Mouse (Mus musculus) hindbrain, embryonic 16.5 days (tissue): ENCODE measurements around the gene Clec4f. TPM values are rescaled to one million over a fixed set of nuclear protein-coding genes. Genes with fewer than 3 reads are reported as not detected.

Experiments used
- ATAC-seq: fragments of 200-750 bp; cut with Nextera tagmentation; 2 replicates; pipeline ENCODE4 v1.8.0; 2017; ENCODE audit warnings: moderate TSS enrichment, moderate library complexity
- H3K27ac ChIP-seq: fragments of 300-500 bp; sonication (generic); 2 replicates; pipeline ENCODE4 v1.5.1; 2014; ENCODE audit warnings: low read depth, mild to moderate bottlenecking, control low read depth, low read length, moderate library complexity
- H3K27me3 ChIP-seq: fragments of 300-500 bp; sonication (generic); replicated peaks from 2 replicates; pipeline ENCODE4 v1.6.1; 2014; ENCODE audit warnings: low read length; ENCODE audit not compliant: control insufficient read depth, insufficient read depth
- H3K36me3 ChIP-seq: fragments of 300-500 bp; sonication (generic); 2 replicates; pipeline ENCODE4 v1.6.1; 2014; ENCODE audit warnings: mild to moderate bottlenecking, low read length, moderate library complexity, mixed read lengths; ENCODE audit not compliant: control insufficient read depth, insufficient read depth
- H3K4me1 ChIP-seq: fragments of 300-500 bp; sonication (generic); 2 replicates; pipeline ENCODE4 v1.6.1; 2014; ENCODE audit warnings: low read depth, low read length; ENCODE audit not compliant: control insufficient read depth, insufficient read depth
- H3K4me2 ChIP-seq: fragments of 300-500 bp; sonication (generic); 2 replicates; pipeline ENCODE4 v1.6.1; 2014; ENCODE audit warnings: mild to moderate bottlenecking, low read length, control low read depth, moderate library complexity
- H3K4me3 ChIP-seq: fragments of 300-500 bp; sonication (generic); 2 replicates; pipeline ENCODE4 v1.5.1; 2014; ENCODE audit warnings: mild to moderate bottlenecking, low read length, control low read depth, moderate library complexity
- H3K9ac ChIP-seq: fragments of 300-500 bp; sonication (generic); 2 replicates; pipeline ENCODE4 v1.6.1; 2014; ENCODE audit warnings: low read depth, mild to moderate bottlenecking, control low read depth, low read length, moderate library complexity
- H3K9me3 ChIP-seq: fragments of 300-500 bp; sonication (generic); 2 replicates; pipeline ENCODE4 v1.6.1; 2014; ENCODE audit warnings: mild to moderate bottlenecking, low read length, moderate library complexity; ENCODE audit not compliant: control insufficient read depth
- WGBS: fragments of 180-500 bp; shearing (Covaris S2); extraction: QIAGEN DNeasy Blood & Tissue Kit; methylation state at CpG from one replicate; pipeline ENCODE4 v1.1.7; 2014; 5-methylcytosine and 5-hydroxymethylcytosine counted together
- polyA plus RNA-seq: library from polyadenylated mRNA; unstranded; fragments of >200 nt; fragmentation: Nextera tagmentation; extraction: Ambion mirVana; gene quantifications from 2 replicates; pipeline ENCODE4 v1.2.1, GENCODE M21; 2015

Gene Clec4f
- polyA plus RNA-seq, 1 experiment from 2014 or later = not detected

DNA sequence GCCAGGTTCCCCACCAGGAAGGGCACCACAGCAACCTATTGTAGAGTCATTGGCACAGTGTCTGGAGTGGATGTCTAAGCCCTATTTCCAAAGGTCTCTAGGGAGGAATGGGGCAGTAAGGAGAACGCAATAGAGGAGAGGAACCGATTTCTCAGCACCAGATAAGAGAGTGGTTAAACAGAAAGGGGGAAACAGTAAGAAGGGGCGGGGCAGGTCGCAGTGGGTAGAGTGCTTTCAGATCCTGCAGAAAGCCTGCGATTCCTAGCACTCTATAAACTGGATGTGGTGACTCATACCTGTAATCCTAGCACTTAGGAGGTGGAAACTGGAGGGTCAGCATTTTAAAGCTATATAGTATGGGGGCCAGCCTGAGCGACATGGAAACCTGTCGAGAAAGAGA, 40.7 kb upstream of the Clec4f start:
- Histone ChIP-seq H3K4me1 (no peaks in the 10 kb centered on the region), H3K27me3 (peaks cover 84% of the 10 kb centered on the region)
- 2% methylated on average over 7 of the region's 7 CpGs for WGBS

DNA sequence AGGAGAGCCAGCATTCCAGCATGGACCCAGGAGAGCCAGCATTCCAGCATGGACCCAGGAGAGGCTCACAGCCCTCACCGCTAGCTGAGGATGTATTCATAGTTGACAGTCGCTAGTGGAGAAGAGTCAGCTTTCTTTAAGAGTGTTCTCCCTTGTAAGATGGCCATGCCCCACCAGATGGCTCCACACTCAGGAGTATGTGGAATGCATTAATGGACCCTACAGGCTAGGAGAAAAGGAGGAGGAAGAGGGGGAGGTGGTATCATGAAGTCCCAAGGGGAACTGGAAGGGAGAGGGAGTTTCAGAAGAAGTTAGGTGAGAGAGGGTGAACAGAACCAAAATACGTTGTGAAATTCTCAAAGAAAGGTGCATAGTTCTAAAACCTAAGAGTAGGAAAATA, 39.7 kb upstream of the Clec4f start:
- no peaks in the 10 kb centered on the region for H3K9me3 ChIP-seq
- WGBS = 9% methylated on average over 3 of the region's 3 CpGs
- no peaks in the 10 kb centered on the region for H3K36me3 ChIP-seq
- H3K9ac ChIP-seq = no peak overlapping the region
- no peak for ATAC-seq
- H3K4me3 ChIP-seq = no peak overlapping the region
- H3K4me2 ChIP-seq = no peak overlapping the region
- no peaks in the 10 kb centered on the region for H3K4me1 ChIP-seq
- H3K27ac ChIP-seq = no peak overlapping the region
- peaks cover 89% of the 10 kb centered on the region for H3K27me3 ChIP-seq

More for the DNA sequence above, 40.7 kb upstream of the Clec4f start:
- no peak overlapping the region for H3K4me2 ChIP-seq
- H3K36me3 ChIP-seq = no peaks in the 10 kb centered on the region
- H3K9ac ChIP-seq = no peak overlapping the region
- no peak overlapping the region for H3K4me3 ChIP-seq
- no peaks in the 10 kb centered on the region for H3K9me3 ChIP-seq
- H3K27ac ChIP-seq = no peak overlapping the region
- ATAC-seq = no peak

DNA sequence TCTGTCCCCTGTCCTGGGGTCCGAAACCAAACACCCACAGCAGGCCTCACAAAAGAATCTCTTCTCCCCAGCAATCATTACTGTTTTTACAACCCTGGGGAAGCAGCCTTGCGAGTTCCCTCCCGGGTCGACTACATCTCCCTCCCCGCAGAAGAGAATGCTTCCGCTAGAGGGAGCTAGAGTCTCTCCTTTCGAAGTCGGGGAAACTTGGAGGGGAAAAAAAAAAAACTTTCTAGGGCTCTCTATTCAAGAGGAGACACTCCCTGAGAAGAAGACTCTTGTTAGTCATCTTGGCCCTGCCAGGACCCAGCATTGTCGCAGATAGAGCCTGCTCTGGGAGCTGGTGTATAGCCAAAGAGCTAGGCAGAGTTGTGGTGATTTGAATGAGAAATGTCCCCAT, 37.8 kb upstream of the Clec4f start:
- no peaks in the 10 kb centered on the region for H3K4me1 ChIP-seq
- no peaks in the 10 kb centered on the region for H3K9me3 ChIP-seq
- no peak overlapping the region for H3K27ac ChIP-seq
- ATAC-seq = no peak
- WGBS = 0% methylated on average over 9 of the region's 9 CpGs
- peaks cover 86% of the 10 kb centered on the region for H3K27me3 ChIP-seq
- no peak overlapping the region for H3K4me2 ChIP-seq
- H3K36me3 ChIP-seq = no peaks in the 10 kb centered on the region
- H3K9ac ChIP-seq = no peak overlapping the region
- no peak overlapping the region for H3K4me3 ChIP-seq

DNA sequence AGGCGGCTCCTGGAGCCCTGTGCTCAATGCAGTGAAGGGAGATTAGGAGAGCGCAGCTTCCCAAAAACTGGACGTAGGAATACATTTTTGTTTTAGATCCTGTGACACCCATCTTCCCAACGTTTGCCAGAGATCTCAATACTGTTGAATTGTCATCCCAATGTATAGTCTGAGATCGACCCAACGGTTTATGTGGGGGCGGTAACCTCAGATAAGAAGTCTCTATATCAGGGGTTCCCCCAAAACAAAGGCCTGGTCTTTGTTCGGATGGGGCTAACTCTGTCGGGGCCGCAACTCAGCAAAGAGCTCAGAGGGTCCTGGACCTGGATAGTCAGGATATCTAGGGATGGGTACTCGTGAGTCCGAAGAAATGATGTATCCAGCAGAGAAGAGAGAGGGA, 37.0 kb upstream of the Clec4f start:
- no peaks in the 10 kb centered on the region for H3K36me3 ChIP-seq
- H3K27me3 ChIP-seq = peaks cover 78% of the 10 kb centered on the region
- H3K4me3 ChIP-seq = no peak overlapping the region
- H3K27ac ChIP-seq = no peak overlapping the region
- no peaks in the 10 kb centered on the region for H3K9me3 ChIP-seq
- no peak overlapping the region for H3K9ac ChIP-seq
- no peak for ATAC-seq
- H3K4me1 ChIP-seq = no peaks in the 10 kb centered on the region
- WGBS = 1% methylated on average over 12 of the region's 12 CpGs
- no peak overlapping the region for H3K4me2 ChIP-seq

DNA sequence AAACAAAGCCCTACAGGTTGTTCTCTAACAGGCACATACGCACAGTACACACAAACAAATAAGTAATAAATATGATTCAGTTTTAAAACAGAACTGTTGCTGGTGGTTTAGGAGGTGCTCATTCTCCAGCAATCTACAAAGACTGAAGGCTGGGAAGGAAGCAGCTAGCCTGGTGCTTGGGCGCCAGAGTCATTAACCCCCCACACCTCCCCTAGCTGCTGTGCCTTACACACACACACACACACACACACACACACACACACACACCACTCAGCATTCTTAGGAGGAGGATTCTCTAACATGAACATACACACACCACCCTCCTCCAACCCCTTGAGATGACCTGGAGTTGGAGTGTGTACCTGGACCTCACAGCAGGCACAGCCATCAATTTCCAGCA, 34.9 kb upstream of the Clec4f start:
- Histone ChIP-seq H3K4me2 (no peak overlapping the region), H3K27me3 (peaks cover 61% of the 10 kb centered on the region), H3K9me3 (no peaks in the 10 kb centered on the region), H3K4me3 (no peak overlapping the region), H3K4me1 (no peaks in the 10 kb centered on the region), H3K36me3 (no peaks in the 10 kb centered on the region), H3K9ac (no peak overlapping the region), H3K27ac (no peak overlapping the region)
- no peak for ATAC-seq
- 71% methylated on average over 2 of the region's 2 CpGs for WGBS

DNA sequence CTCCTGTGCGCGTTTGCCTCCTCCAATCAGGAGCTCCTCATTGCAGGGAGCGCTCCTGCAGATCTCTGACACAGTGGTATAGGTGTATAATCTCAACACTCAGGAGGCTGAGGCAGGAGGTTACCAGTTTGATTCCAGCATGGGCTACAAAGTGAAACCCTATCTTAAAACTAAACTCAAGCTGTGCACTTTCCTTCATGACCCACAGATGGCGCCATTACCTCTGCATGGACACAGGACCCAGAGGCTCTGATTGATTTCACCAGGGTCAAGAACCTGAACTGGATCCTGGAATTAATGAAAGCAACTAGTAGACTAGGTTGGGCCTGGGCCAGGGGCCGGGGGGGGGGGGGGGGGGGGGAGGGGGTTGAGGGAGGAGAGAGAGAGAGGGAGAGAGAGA, 34.3 kb upstream of the Clec4f start:
- Histone ChIP-seq H3K4me3 (no peak overlapping the region), H3K36me3 (no peaks in the 10 kb centered on the region)

DNA sequence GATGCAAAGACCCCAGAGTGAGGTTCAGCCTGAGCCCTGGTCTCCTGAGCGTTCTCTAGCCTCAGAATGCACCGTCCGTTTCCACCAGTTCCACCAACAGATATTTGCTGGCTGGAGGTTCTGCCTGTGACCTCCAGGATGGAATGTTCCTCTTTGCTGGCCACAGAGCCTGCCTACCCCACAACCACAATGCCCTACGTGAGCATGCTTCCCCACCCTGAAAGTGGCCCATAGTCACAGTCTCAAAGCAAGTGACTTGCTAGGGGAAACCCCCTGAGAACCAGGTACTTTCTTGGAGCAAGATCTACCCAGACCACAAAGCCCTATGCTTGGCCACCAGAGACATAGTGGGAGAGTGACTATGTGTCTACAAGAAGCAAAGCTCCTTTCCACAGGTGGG, 33.4 kb upstream of the Clec4f start:
- no peak overlapping the region for H3K4me2 ChIP-seq
- H3K4me3 ChIP-seq = no peak overlapping the region
- H3K27ac ChIP-seq = no peak overlapping the region
- no peaks in the 10 kb centered on the region for H3K36me3 ChIP-seq
- ATAC-seq = no peak
- WGBS = 83% methylated on average over 4 of the region's 4 CpGs
- H3K9ac ChIP-seq = no peak overlapping the region
- H3K4me1 ChIP-seq = no peaks in the 10 kb centered on the region
- no peaks in the 10 kb centered on the region for H3K9me3 ChIP-seq
- H3K27me3 ChIP-seq = peaks cover 45% of the 10 kb centered on the region

More for the DNA sequence above, 34.3 kb upstream of the Clec4f start:
- no peaks in the 10 kb centered on the region for H3K4me1 ChIP-seq
- no peak for ATAC-seq
- WGBS = 20% methylated on average over 4 of the region's 5 CpGs
- H3K9ac ChIP-seq = no peak overlapping the region
- no peak overlapping the region for H3K4me2 ChIP-seq
- no peak overlapping the region for H3K27ac ChIP-seq
- peaks cover 54% of the 10 kb centered on the region for H3K27me3 ChIP-seq
- no peaks in the 10 kb centered on the region for H3K9me3 ChIP-seq

DNA sequence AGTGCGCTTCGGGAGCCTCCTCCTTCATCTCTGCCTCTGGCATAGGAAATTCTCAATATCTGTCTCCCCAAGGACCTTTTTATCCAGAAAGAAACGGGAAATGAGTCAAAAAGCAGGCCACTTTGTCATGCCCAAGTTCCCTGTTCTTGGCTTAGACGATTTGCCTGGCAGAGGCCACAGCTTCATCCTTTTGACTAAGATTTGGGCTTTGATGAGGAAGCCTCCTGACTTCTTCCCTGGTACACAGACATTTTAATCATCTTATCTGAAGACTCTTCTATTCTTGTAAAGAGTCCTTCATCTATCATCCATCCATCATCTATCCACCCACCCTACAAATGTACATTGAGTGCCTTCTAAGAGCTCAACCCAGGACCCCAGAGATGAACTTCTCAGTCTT, 21.8 kb upstream of the Clec4f start, which contains the start of gene Cd207:
Cd207 (minus strand) TSS at position 101 of the 400 bp plus-strand sequence.
- Histone ChIP-seq H3K27ac (no peak within 1 kb of the TSS), H3K4me3 (no peak within 1 kb of the TSS), H3K4me2 (no peak within 1 kb of the TSS), H3K36me3 (no peaks in the 10 kb centered on the region), H3K4me1 (no peaks in the 10 kb centered on the region), H3K27me3 (no peaks in the 10 kb centered on the region), H3K9me3 (no peaks in the 10 kb centered on the region), H3K9ac (no peak within 1 kb of the TSS)
- ATAC-seq = no peak
- 76% methylated on average over 4 of the region's 4 CpGs for WGBS

DNA sequence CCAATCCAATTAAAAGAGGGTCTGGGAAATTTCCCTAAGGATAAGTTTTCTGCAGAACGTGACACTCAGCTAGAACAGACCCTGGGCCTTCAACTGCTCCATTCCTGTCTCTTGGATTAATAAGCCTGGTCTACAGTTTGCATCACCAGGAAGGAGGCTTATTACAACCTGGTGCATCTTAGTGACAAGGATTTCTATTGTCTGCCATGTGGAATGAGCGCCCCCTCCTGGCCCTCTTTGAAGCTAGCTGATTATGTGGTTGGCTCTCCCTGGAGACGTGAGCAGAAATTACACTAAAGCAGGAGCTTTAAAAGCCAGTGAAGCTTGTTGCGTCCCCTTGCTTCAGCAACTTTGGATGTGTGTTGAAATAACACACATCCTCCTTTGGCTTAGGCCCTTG, 17.4 kb upstream of the Clec4f start:
- 11% methylated on average over 4 of the region's 4 CpGs for WGBS
- H3K4me3 ChIP-seq = no peak overlapping the region
- H3K9ac ChIP-seq = no peak overlapping the region
- H3K36me3 ChIP-seq = no peaks in the 10 kb centered on the region
- H3K27me3 ChIP-seq = no peaks in the 10 kb centered on the region
- no peaks in the 10 kb centered on the region for H3K9me3 ChIP-seq
- no peak overlapping the region for H3K4me2 ChIP-seq
- ATAC-seq = peak; percentile 64; the same call in 1 of the 2 replicates
- H3K27ac ChIP-seq = no peak overlapping the region
- H3K4me1 ChIP-seq = no peaks in the 10 kb centered on the region

DNA sequence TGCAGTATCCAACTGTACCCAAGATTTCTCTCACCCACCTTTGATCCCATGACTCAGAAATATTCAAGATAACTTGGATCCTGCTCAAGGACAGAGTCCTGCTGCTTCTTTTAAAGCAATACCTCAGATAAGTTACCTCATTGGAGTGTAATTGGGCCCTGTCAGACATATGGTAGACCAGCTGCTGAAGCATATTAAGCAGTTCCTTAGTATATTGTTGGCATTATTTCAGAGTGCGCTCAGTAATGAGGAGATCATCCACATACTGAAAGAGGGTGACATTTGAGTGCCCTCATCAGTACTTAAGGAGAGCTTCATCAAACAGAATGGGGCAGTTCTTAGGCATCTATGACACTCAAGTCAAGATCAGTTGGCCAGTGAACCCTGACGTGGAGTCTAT, 9.0 kb upstream of the Clec4f start:
- Histone ChIP-seq H3K27ac (no peak overlapping the region), H3K4me2 (no peak overlapping the region), H3K27me3 (no peaks in the 10 kb centered on the region), H3K4me1 (no peaks in the 10 kb centered on the region), H3K4me3 (no peak overlapping the region), H3K9ac (no peak overlapping the region), H3K9me3 (no peaks in the 10 kb centered on the region), H3K36me3 (no peaks in the 10 kb centered on the region)
- ATAC-seq = no peak
- 78% methylated on average over 2 of the region's 2 CpGs for WGBS
